Mouse (Mus musculus): ENCODE results near the gene Hp1bp3.
A peak's percentile ranks its signal among the peaks of the same experiment; 100 is the strongest.

Hp1bp3 gene

DNA sequence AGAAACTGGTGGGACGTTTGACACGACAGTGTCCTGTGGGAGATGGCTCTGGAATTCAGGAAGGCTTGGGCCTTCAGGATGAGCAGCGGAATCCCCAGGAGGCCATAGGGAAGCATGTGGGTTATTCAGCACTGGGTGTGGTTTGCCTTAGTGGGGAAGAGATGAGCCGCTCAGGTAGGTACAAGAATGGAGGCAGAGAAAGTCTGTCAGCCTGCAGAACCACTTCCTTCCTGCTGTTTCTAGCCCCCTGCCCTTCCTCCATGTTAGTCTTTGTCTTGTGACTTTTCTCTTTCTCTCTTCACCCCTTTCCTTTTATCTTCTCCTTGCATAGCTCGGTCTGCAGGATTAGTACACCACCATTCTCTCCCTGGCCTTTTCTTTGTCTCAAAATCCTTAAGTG is 6.3 kb downstream of the Hp1bp3 start:
- peak; percentile 26 for DNase-seq (ENCODE audit: low read depth, low spot score)

DNA sequence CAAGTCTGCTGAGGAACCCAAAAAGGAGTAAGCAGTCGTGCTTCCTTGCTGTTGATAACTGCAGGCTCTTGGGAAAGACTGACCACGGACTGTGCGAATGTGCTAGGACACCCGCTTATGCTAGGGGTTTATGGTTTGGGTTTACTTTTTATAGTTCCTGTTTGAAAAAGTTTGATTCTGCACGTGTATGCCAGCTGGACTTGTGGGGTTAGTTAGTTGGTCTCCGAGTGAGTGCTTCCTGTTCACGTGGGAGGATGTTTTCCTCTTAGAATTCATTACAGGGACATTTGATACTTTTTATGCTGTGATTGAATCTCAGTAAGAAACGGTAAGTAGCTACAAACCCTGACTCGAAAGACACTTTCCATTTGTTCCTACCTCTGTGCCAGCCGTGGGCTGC is 7.5 kb downstream of the Hp1bp3 start:
- no peak for DNase-seq (ENCODE audit: low read depth, low spot score)

DNA sequence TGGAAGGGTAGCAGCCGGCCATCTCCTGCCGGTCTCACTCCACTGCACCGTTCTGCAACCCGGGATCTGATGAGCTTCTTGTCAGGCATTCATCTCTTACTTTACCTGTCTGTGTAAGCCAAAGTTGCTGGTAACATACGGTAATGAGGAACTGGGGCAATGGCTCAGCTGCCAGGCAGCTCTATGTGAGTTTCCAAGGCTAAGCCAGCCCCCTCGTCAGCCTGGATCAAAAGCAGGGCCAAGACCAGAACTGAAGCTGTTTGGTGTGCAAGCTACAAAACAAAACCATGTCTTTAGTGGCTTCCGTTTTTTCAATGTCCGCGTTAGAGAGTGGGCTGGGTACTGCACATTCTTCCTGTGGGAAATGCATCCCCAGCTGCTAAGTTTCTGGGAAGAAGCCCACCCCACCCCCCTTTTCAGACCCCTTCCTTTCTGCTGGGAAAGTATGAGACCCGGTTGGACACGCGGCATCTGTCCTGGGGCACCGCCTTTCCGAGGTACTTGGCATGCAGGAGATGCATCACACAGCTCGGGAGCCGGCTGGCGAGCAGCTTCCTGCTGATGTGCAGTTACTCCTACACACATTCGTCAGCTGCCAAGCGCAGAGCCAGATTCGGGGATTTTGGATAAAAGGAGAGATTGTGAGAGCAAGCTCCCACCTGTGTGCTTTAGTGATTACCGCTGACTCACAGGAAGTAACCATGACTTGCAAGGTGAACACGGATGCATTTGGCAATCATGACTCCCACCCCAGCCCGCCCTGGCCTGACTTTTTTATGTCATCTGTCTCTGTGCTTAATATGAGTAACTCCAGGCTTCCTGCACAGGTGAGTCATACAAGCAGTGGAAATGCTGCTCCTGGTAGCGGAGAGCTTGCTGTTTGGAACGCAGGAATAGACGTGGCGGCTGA is 30.9 kb downstream of the Hp1bp3 start:
- DNase-seq (ENCODE audit: low read depth, low spot score) = no peak

- peak; percentile 90 for DNase-seq (ENCODE audit: low read depth, low spot score)
Observed at GRCm38 (mm10) chr4:138250088-138250960, 34.2 kb downstream of the Hp1bp3 start, which contains the start of the genes Sh2d5 and Kif17. Gene Sh2d5 (plus strand): TSS chr4:138250403. Gene Kif17 (plus strand): TSS chr4:138250435.

GRCm38 (mm10) chr4:138251819-138252218 is 35.7 kb downstream of the Hp1bp3 start:
- DNase-seq (ENCODE audit: low read depth, low spot score) = peak; percentile 84

DNA sequence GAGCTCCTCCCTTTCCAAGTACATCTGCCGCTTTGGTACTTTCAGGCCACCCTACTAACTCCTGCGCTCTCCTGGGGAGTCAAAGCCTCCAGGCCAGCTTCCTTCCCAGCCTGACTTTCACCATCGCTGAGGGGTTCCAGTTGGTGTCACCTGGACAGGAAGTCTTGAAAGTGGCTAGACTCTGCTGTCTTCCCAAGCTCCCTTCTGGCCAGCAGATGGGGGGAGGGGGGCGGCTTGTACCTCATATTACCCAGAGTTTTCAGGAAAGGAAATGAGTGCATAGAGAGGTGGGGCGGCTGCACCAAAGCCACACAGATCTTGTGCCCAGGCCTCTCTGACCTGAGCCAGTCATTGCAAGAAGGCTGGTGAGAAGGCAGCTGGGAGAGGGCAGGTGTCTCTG is 36.1 kb downstream of the Hp1bp3 start:
- no peak for DNase-seq (ENCODE audit: low read depth, low spot score)

DNA sequence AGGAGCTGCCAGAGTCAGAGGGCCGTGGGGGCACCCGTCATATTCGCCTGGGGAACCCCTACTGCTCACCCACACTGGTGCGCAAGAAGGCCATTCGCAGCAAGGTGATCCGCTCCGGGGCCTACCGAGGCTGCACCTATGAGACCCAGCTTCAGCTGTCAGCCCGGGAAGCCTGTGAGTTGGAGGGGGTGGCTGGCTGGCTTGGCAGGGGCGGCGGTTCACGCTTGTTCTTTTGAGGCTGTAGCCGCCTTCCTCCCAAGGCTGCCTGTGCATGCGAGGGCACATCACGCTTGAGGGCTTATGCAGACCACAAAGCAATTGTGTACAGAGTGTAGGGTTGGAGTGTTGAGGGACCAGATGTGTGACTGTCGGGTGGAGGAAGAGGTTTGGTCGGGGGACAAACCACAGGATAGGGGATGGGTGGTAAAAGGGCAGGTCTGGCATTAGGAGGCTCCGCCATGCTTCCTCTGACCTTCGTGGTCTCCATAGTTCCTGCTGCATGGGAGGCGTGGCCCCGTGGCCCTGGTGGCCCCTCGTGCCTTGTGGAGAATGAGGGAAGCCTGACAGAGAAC is 41.1 kb downstream of the Hp1bp3 start:
- no peak for DNase-seq (ENCODE audit: low read depth, low spot score)

DNA sequence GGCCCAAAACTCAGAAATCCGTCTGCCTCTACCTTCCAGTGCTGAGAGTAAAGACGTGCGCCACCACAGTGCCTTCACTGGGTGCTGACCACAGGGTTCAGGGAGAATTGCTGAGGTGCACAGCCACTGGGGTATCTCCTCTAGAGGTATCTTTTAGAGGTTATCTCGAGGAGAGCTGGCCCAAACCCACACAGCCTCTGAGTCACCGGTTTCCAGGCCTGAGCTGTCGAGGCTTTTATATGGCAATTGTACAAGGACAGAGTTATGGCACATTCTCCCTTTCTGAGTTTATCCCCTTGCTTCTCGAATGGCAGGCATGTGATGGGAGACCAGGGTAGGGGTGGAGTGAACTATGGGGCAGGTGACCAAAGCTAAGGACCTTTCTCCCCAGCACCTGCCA is 42.6 kb downstream of the Hp1bp3 start:
- DNase-seq (ENCODE audit: low read depth, low spot score) = no peak

DNA sequence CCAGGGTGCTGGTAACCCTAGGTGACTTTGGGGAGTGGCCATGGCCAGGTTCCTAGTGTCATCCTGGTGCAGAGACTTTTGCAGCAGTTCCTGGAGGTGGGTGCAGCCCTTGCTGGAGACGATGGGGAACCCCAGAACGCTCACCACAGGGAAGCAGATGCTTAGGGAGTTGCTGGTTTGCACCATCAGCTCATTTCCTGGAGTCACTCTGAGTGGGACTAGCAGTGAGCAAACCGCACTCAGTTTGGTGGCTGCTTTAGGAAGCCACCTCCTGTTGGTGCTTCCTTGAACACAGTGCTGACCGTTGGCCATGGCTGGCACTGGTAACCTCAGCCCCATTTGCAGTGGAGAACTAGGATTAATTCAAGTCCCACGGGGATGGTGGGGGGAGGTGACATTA is 43.4 kb downstream of the Hp1bp3 start:
- no peak for DNase-seq (ENCODE audit: low read depth, low spot score)

- DNase-seq (ENCODE audit: low read depth, low spot score) = peak; percentile 84
Observed at GRCm38 (mm10) chr4:138261843-138262681, 46.0 kb downstream of the Hp1bp3 start.

DNA sequence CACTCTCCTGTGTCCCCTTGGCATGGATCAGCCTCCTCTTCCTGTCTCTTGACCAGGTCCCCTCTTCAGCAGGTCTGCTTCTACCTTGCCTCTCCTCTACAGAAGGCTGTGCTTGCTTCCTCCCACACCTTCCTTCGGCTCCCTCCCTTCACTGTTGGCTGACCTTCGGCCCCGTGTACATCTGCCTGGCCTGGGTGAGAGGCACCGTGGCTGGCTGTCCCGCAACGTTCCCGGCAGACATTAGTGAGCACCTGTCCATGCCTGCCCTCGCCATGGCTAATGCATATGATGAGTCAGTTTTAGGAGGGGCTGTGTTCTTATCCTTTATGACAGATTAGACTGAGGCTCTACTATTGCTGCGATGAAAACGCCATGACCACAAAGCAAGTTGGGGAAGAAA is 51.8 kb downstream of the Hp1bp3 start:
- DNase-seq (ENCODE audit: low read depth, low spot score) = no peak

- DNase-seq (ENCODE audit: low read depth, low spot score) = no peak
Observed at GRCm38 (mm10) chr4:138272011-138272997, 56.2 kb downstream of the Hp1bp3 start.

- DNase-seq (ENCODE audit: low read depth, low spot score) = no peak
Observed at GRCm38 (mm10) chr4:138278346-138278745, 62.2 kb downstream of the Hp1bp3 start.

DNA sequence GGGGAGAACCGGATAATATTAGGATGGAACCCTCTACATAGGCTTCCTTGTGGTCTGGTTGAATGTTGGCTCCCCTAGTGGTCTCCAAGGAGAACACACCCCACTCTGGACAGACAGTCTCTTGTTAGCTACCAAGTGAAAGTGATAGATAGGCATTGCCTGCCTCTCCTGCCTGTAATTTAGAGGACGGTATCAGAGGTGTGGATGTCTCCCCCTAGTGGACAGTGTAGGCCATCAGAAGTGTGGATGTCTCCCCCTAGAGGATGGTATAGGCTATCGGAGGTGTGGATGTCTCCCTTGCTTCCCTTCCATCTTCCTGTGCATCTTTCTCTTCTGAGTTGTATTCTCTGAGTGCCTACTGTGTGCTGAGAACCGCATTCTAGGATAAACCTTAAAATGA is 66.7 kb downstream of the Hp1bp3 start:
- peak; percentile 97 for DNase-seq (ENCODE audit: low read depth, low spot score)

DNA sequence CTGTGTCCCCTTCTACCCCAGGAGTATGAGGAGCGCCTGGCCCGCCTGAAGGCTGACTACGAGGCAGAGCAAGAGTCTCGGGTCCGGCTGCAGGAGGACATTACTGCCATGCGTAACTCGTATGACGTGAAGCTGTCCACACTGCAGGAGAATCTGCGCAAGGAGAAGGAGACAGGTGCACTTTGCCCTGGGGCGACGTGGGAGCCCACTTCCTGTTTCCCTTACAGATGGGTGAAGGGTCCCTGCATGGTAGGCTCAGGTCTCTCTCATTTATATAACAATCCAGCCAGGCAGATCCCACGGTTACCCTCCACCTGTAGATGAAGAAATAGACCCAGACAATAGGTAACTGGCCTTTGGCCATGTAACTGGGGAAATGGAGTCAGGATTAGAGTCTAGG is 70.3 kb downstream of the Hp1bp3 start:
- DNase-seq (ENCODE audit: low read depth, low spot score) = no peak

GRCm38 (mm10) chr4:138288691-138289090 is 72.6 kb downstream of the Hp1bp3 start:
- DNase-seq (ENCODE audit: low read depth, low spot score) = no peak

GRCm38 (mm10) chr4:138292028-138292427 is 75.9 kb downstream of the Hp1bp3 start:
- DNase-seq (ENCODE audit: low read depth, low spot score) = no peak

DNA sequence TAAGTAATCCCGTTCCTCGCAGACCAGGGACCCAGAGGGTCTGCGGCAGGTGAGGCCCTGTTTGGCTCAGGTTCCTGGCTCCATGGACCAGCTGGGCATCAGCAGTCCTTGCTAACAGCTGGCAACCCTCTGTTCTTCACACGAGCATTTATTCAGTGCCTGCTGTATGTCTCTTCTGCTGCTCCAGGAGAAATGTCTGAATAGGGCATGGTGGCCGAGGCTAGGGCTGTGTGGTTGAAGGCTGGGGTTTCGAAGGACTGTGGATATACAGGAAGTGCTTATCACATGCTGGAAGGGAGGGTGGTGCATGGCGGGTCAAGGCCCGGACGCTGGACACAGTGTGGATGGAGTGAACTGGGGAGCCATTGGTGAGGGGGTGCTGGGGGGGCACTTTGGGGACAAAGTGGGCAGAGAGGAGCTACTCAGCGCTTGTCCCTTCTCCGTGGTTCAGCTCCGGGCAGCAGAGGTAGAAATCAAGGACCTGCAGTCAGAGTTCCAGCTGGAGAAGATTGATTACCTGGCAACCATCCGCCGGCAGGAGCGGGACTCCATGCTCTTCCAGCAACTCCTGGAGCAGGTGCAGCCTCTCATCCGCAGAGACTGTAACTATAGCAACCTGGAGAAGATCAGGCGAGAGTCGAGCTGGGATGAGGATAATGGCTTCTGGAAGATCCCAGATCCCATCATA is 77.3 kb downstream of the Hp1bp3 start:
- no peak for DNase-seq (ENCODE audit: low read depth, low spot score)

GRCm38 (mm10) chr4:138293949-138294550 is 78.0 kb downstream of the Hp1bp3 start:
- DNase-seq (ENCODE audit: low read depth, low spot score) = no peak
